Mouse (Mus musculus) lung, embryonic 14.5 days (tissue): Measurements from ENCODE around the gene Stk25. TPM values are rescaled to one million over a fixed set of nuclear protein-coding genes. Genes with fewer than 3 reads are reported as not detected.

Experiments
- ATAC-seq: fragments of 200-750 bp; cut with Nextera tagmentation; 2 replicates; pipeline ENCODE4 v1.8.0; 2017; ENCODE audit warnings: mild to moderate bottlenecking, moderate TSS enrichment, moderate library complexity; ENCODE audit not compliant: insufficient read depth
- DNase-seq: peaks from one replicate; pipeline ENCODE4 v3.0.0-alpha.2; 2015
- H3K27ac ChIP-seq: fragments of 300-500 bp; sonication (generic); 2 replicates; pipeline ENCODE4 v1.5.1; 2014; ENCODE audit warnings: low read depth, mild to moderate bottlenecking, moderate library complexity
- H3K27me3 ChIP-seq: fragments of 300-500 bp; sonication (generic); 2 replicates; pipeline ENCODE4 v1.6.1; 2014; ENCODE audit warnings: low read length, control low read depth; ENCODE audit not compliant: insufficient read depth
- H3K36me3 ChIP-seq: fragments of 300-500 bp; sonication (generic); 2 replicates; pipeline ENCODE4 v1.6.1; 2014; ENCODE audit warnings: control low read depth; ENCODE audit not compliant: insufficient read depth
- H3K4me1 ChIP-seq: fragments of 300-500 bp; sonication (generic); 2 replicates; pipeline ENCODE4 v1.6.1; 2014; ENCODE audit warnings: antibody characterized with exemption, control low read depth; ENCODE audit not compliant: insufficient read depth
- H3K4me2 ChIP-seq: fragments of 300-500 bp; sonication (generic); 2 replicates; pipeline ENCODE4 v1.6.1; 2014; ENCODE audit warnings: mild to moderate bottlenecking
- H3K4me3 ChIP-seq: fragments of 300-500 bp; sonication (generic); 2 replicates; pipeline ENCODE4 v1.5.1; 2014; ENCODE audit warnings: low read depth, low read length
- H3K9ac ChIP-seq: fragments of 300-500 bp; sonication (generic); 2 replicates; pipeline ENCODE4 v1.6.1; 2014
- H3K9me3 ChIP-seq: fragments of 300-500 bp; sonication (generic); 2 replicates; pipeline ENCODE4 v1.6.1; 2016; ENCODE audit warnings: low read depth, low read length, control low read depth
- CTCF ChIP-seq: IDR thresholded peaks from 2 replicates; pipeline ENCODE4 v1.5.1; 2016; ENCODE audit warnings: antibody characterized with exemption, low read depth
- WGBS: fragments of 180-500 bp; shearing (Covaris S2); extraction: QIAGEN DNeasy Blood & Tissue Kit; methylation state at CpG from one replicate; pipeline ENCODE4 v1.1.7; 2014; 5-methylcytosine and 5-hydroxymethylcytosine counted together
- polyA plus RNA-seq: library from polyadenylated mRNA; unstranded; fragments of >200 nt; fragmentation: Nextera tagmentation; extraction: Ambion mirVana; gene quantifications from 2 replicates; pipeline ENCODE4 v1.2.1, GENCODE M21; 2014

The Stk25 gene
- polyA plus RNA-seq, 1 experiment from 2014 or later: 181 TPM

- ATAC-seq: no peak
Observed at GRCm38 (mm10) chr1:93581545-93581944, 76.9 kb downstream of the Stk25 start.

GRCm38 (mm10) chr1:93577861-93578260, 80.6 kb downstream of the Stk25 start:
- Histone ChIP-seq H3K9me3 (no peaks in the 10 kb centered on the region), H3K36me3 (peaks cover 24% of the 10 kb centered on the region; the same call in 1 of the 2 replicates), H3K9ac (no peak overlapping the region), H3K4me1 (no peaks in the 10 kb centered on the region), H3K4me3 (no peak overlapping the region), H3K27ac (no peak overlapping the region), H3K27me3 (no peaks in the 10 kb centered on the region), H3K4me2 (no peak overlapping the region)
- 80% methylated on average over 4 of the region's 4 CpGs for WGBS
- no peak for DNase-seq
- no peak for ATAC-seq
- TF ChIP-seq CTCF: no peak

More at GRCm38 (mm10) chr1:93581545-93581944, 76.9 kb downstream of the Stk25 start:
- H3K36me3 ChIP-seq: peaks cover 25% of the 10 kb centered on the region; the same call in 1 of the 2 replicates
- H3K27me3 ChIP-seq: no peaks in the 10 kb centered on the region
- no peak overlapping the region for H3K27ac ChIP-seq
- no peak overlapping the region for H3K4me3 ChIP-seq
- H3K9me3 ChIP-seq: no peaks in the 10 kb centered on the region
- no peak for DNase-seq
- WGBS: 92% methylated on average over 7 of the region's 7 CpGs
- no peak for TF ChIP-seq CTCF
- H3K4me1 ChIP-seq: no peaks in the 10 kb centered on the region
- H3K4me2 ChIP-seq: no peak overlapping the region
- H3K9ac ChIP-seq: no peak overlapping the region

- DNase-seq (no peak), ATAC-seq (no peak)
- H3K4me3 ChIP-seq: no peak overlapping the region
- no peak overlapping the region for H3K4me2 ChIP-seq
- no peaks in the 10 kb centered on the region for H3K27me3 ChIP-seq
- H3K9me3 ChIP-seq: no peaks in the 10 kb centered on the region
- no peak overlapping the region for H3K27ac ChIP-seq
- H3K36me3 ChIP-seq: peaks cover 20% of the 10 kb centered on the region; the same call in 1 of the 2 replicates
- H3K4me1 ChIP-seq: no peaks in the 10 kb centered on the region
- WGBS: 83% methylated on average over 3 of the region's 3 CpGs
- no peak overlapping the region for H3K9ac ChIP-seq
- TF ChIP-seq CTCF: no peak
Observed at GRCm38 (mm10) chr1:93577066-93577465, 81.4 kb downstream of the Stk25 start.

Other genes starting within 250 kb of the Stk25 start
- 153 and 160 TPM in 2 replicates for gene Hdlbp, start 179.8 kb downstream of the Stk25 start, polyA plus RNA-seq
- gene Farp2, start 146.6 kb downstream of the Stk25 start, polyA plus RNA-seq: 6.8 TPM in 2 replicates
- 81.4 and 90.1 TPM in 2 replicates for gene Bok, start 27.0 kb upstream of the Stk25 start, polyA plus RNA-seq
- gene Atg4b, start 92.8 kb upstream of the Stk25 start, polyA plus RNA-seq: 92.2 and 94.0 TPM in 2 replicates
- gene Thap4, start 96.2 kb upstream of the Stk25 start, polyA plus RNA-seq: 48.4 and 52.7 TPM in 2 replicates
- 286 and 295 TPM in 2 replicates for gene Dtymk, start 143.3 kb upstream of the Stk25 start, polyA plus RNA-seq
- gene Ing5, start 145.3 kb upstream of the Stk25 start, polyA plus RNA-seq: 22.7 and 24.8 TPM in 2 replicates
- gene D2hgdh, start 166.2 kb upstream of the Stk25 start, polyA plus RNA-seq: 11.0 and 11.1 TPM in 2 replicates
- gene Gal3st2, start 202.6 kb upstream of the Stk25 start, polyA plus RNA-seq: not detected in 2 replicates